Mouse (Mus musculus): Measurements from ENCODE around the gene Ccdc188.

DNA sequence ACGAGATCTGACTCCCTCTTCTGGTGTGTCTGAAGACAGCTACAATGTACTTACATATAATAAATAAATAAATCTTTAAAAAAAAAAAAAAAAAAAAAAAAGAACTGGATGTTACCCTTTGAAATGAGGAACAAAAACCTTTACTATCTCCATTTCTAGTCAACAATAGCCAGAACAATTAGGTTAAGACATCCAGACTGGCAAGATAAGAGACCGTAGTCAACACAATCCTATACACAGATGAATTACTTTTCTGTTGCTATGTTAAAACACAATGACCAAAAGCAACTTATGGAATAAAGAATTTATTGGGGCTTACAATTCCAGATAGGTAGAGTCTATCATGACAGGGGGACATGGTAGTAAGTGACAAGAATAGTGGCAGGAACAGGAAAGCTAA lies 47.3 kb downstream of the Ccdc188 start:
- TF ChIP-seq GATA1 (IDR thresholded peaks at IDR 0.05; ENCODE audit: low read length) (no peak), TAL1 (IDR thresholded peaks at IDR 0.05; ENCODE audit: low read length) (no peak)

Measured in erythroblast, embryonic 14.5 days (primary cell).